Mouse (Mus musculus) hindbrain, postnatal 0 days (tissue): ENCODE measurements around the gene Abcb10. TPM values are rescaled to one million over a fixed set of nuclear protein-coding genes. Genes with fewer than 3 reads are reported as not detected.

Source experiments
- ATAC-seq: fragments of 200-750 bp; cut with Nextera tagmentation; 2 replicates; pipeline ENCODE4 v1.8.0; 2017; ENCODE audit warnings: mild to moderate bottlenecking, moderate TSS enrichment, moderate library complexity
- DNase-seq: peaks from one replicate; pipeline ENCODE4 v3.0.0-alpha.2; 2015; ENCODE audit warnings: low spot score
- H3K27ac ChIP-seq: fragments of 300-500 bp; sonication (generic); 2 replicates; pipeline ENCODE4 v1.5.1; 2014; ENCODE audit warnings: mild to moderate bottlenecking
- H3K27me3 ChIP-seq: fragments of 300-500 bp; sonication (generic); 2 replicates; pipeline ENCODE4 v1.6.1; 2014; ENCODE audit warnings: low read length, mixed read lengths; ENCODE audit not compliant: insufficient read depth
- H3K36me3 ChIP-seq: fragments of 300-500 bp; sonication (generic); 2 replicates; pipeline ENCODE4 v1.6.1; 2014; ENCODE audit warnings: low read length, mixed read lengths; ENCODE audit not compliant: insufficient read depth
- H3K4me1 ChIP-seq: fragments of 300-500 bp; sonication (generic); 2 replicates; pipeline ENCODE4 v1.6.1; 2014; ENCODE audit warnings: antibody characterized with exemption, low read length, mixed read lengths; ENCODE audit not compliant: insufficient read depth
- H3K4me2 ChIP-seq: fragments of 300-500 bp; sonication (generic); 2 replicates; pipeline ENCODE4 v1.6.1; 2014; ENCODE audit warnings: low read depth, mild to moderate bottlenecking, low read length, moderate library complexity, mixed read lengths
- H3K4me3 ChIP-seq: fragments of 300-500 bp; sonication (generic); 2 replicates; pipeline ENCODE4 v1.5.1; 2014; ENCODE audit warnings: low read length
- H3K9ac ChIP-seq: fragments of 300-500 bp; sonication (generic); replicated peaks from 2 replicates; pipeline ENCODE4 v1.6.1; 2014; ENCODE audit warnings: mild to moderate bottlenecking, low read length, moderate library complexity, mixed read lengths
- H3K9me3 ChIP-seq: fragments of 300-500 bp; sonication (generic); 2 replicates; pipeline ENCODE4 v1.6.1; 2016; ENCODE audit warnings: low read length, mixed read lengths
- CTCF ChIP-seq: IDR thresholded peaks from 2 replicates; pipeline ENCODE4 v1.5.1; 2016; ENCODE audit warnings: antibody characterized with exemption, control low read depth, low read depth
- WGBS: fragments of 180-500 bp; shearing (Covaris S2); extraction: QIAGEN DNeasy Blood & Tissue Kit; methylation state at CpG from one replicate; pipeline ENCODE4 v1.1.7; 2014; 5-methylcytosine and 5-hydroxymethylcytosine counted together
- microRNA counts: library from miRNA; unstranded; fragments of <30 nt; microRNA quantifications from one replicate; lab custom pipeline; 2015
- microRNA-seq, 2 experiments: library from miRNA; unstranded; fragments of <30 nt; microRNA quantifications; one replicate each; pipeline ENCODE4; 2016
- polyA plus RNA-seq: library from polyadenylated mRNA; unstranded; fragments of >200 nt; fragmentation: Nextera tagmentation; extraction: Ambion mirVana; gene quantifications from 2 replicates; pipeline ENCODE4 v1.2.1, GENCODE M21; 2015
- total RNA-seq: library from RNA; depleted of rRNA; stranded (reverse); fragments of >200 nt; gene quantifications from 2 replicates; pipeline ENCODE4 v1.2.3, GENCODE M21; 2014; rRNA removed

Abcb10 gene
- total and polyA plus RNA-seq, 2 experiments from 2014 or later: 13.4 to 39.0 TPM

- no peak overlapping the region for H3K9ac ChIP-seq
- DNase-seq (no peak), ATAC-seq (no peak)
- H3K4me3 ChIP-seq: no peak overlapping the region
- 89% methylated on average over 4 of the region's 4 CpGs for WGBS
- H3K36me3 ChIP-seq: peaks cover 76% of the 10 kb centered on the region
- H3K4me2 ChIP-seq: no peak overlapping the region
- no peaks in the 10 kb centered on the region for H3K27me3 ChIP-seq
- H3K4me1 ChIP-seq: no peaks in the 10 kb centered on the region
- no peaks in the 10 kb centered on the region for H3K9me3 ChIP-seq
- no peak for TF ChIP-seq CTCF
- no peak overlapping the region for H3K27ac ChIP-seq
These were observed 70.7 kb downstream of the Abcb10 start for GRCm38 (mm10) chr8:123912265-123912664.

GRCm38 (mm10) chr8:123907604-123908003 is 75.3 kb downstream of the Abcb10 start:
- Histone ChIP-seq H3K4me3 (no peak overlapping the region), H3K9ac (no peak overlapping the region), H3K4me1 (no peaks in the 10 kb centered on the region), H3K27ac (no peak overlapping the region), H3K27me3 (no peaks in the 10 kb centered on the region), H3K9me3 (no peaks in the 10 kb centered on the region), H3K36me3 (peaks cover 72% of the 10 kb centered on the region), H3K4me2 (no peak overlapping the region)
- no peak for TF ChIP-seq CTCF
- DNase-seq (no peak), ATAC-seq (no peak)
- 85% methylated on average over 6 of the region's 6 CpGs for WGBS

GRCm38 (mm10) chr8:123902653-123903052 is 80.3 kb downstream of the Abcb10 start:
- no peak for ATAC-seq
- TF ChIP-seq CTCF: no peak
- WGBS: 88% methylated on average over 7 of the region's 7 CpGs
- H3K36me3 ChIP-seq: peaks cover 55% of the 10 kb centered on the region
- H3K27ac ChIP-seq: no peak overlapping the region
- H3K9me3 ChIP-seq: no peaks in the 10 kb centered on the region
- H3K9ac ChIP-seq: no peak overlapping the region
- H3K4me3 ChIP-seq: no peak overlapping the region
- no peak for DNase-seq
- H3K4me1 ChIP-seq: no peaks in the 10 kb centered on the region
- no peak overlapping the region for H3K4me2 ChIP-seq
- no peaks in the 10 kb centered on the region for H3K27me3 ChIP-seq

MicroRNAs encoded within 50 kb of the gene (microRNA counts, 519-probe panel; counts per million panel counts)
- not detected for microRNA mmu-miR-1967 (lab: Ali Mortazavi, UCI)

Small RNAs within 50 kb of the gene (microRNA-seq; reads per million reads assigned to microRNA genes)
- 0 reads per million in 2 experiments for gene Mir1967

Other genes starting within 250 kb of the Abcb10 start
- gene Rab4a, start 177.1 kb downstream of the Abcb10 start, total RNA-seq: 46.3 and 58.3 TPM in 2 replicates
- gene Rab4a, start 177.1 kb downstream of the Abcb10 start, polyA plus RNA-seq: 94.7 and 96.8 TPM in 2 replicates
- gene Ccsap, start 122.9 kb downstream of the Abcb10 start, total RNA-seq: 13.4 and 14.8 TPM in 2 replicates
- 5.0 and 6.4 TPM in 2 replicates for gene Ccsap, start 122.9 kb downstream of the Abcb10 start, polyA plus RNA-seq
- gene Acta1, start 88.4 kb downstream of the Abcb10 start, total RNA-seq: 21.2 and 139 TPM in 2 replicates
- 13.9 and 15.1 TPM in 2 replicates for gene Acta1, start 88.4 kb downstream of the Abcb10 start, polyA plus RNA-seq
- 23.0 and 36.3 TPM in 2 replicates for gene Nup133, start 33.9 kb downstream of the Abcb10 start, total RNA-seq
- gene Nup133, start 33.9 kb downstream of the Abcb10 start, polyA plus RNA-seq: 15.4 and 21.0 TPM in 2 replicates
- gene Taf5l, start 38.3 kb upstream of the Abcb10 start, total RNA-seq: 37.3 and 42.0 TPM in 2 replicates
- 20.6 and 21.7 TPM in 2 replicates for gene Taf5l, start 38.3 kb upstream of the Abcb10 start, polyA plus RNA-seq
- 9.7 and 13.5 TPM in 2 replicates for gene Urb2, start 38.4 kb upstream of the Abcb10 start, total RNA-seq
- 1.5 and 1.7 TPM in 2 replicates for gene Urb2, start 38.4 kb upstream of the Abcb10 start, polyA plus RNA-seq
- gene Galnt2, start 248.3 kb upstream of the Abcb10 start, total RNA-seq: 36.5 and 77.6 TPM in 2 replicates
- 53.3 and 54.9 TPM in 2 replicates for gene Galnt2, start 248.3 kb upstream of the Abcb10 start, polyA plus RNA-seq